Mouse (Mus musculus) adrenal gland, postnatal 36 days (tissue): ENCODE measurements at regions not wholly inside any gene's neighbourhood (a gene's known extent, or its start where the extent isn't known, plus 50 kb on each side); places are given as distances from the start of the nearest gene placed in this dataset.

ENCODE experiments used
- DNase-seq, 2 experiments: peaks; one replicate each; pipeline ENCODE4 v3.0.0; 2021; ENCODE audit warnings: mixed read lengths in 1 of 2

DNA sequence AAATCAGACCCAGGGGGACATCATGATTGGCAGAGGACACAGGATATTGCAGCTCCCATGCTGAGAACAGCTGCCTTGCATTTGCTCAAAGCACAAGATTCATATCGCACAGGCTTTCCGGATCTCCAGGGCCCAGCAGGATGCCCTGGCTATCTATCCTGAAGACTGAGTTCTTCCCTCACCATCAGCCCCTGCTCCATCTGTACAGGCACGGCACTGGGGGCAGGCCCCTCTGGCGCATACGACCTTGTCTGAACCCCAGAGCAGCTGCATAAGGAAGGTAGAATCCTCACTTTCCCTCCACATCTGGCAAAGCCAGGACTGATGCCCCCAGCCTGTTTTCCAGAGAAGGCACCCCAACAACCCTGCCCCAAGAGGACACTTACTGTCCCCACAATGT, 266.8 kb downstream of the Tns1 start:
- DNase-seq, result no peak

DNA sequence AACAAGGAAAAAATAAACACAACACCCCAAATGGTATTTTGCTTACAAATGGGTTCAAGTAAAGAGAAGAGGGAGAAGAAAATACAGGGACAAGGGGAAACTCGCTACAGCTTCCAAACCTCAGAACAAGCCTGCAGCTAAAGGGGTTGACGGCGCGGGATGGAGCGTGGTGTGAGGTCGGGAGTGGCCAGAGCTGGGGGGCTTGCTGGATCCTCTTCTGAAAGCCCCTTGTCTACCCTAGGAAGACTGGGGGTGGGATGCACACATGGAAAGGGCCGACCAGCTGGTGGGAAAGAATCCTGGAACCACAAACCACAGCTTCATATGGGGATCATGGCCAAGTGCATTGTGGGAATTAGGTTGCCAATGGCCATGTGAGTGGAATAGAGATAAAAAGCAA, 267.4 kb downstream of the Tns1 start:
- no peak for DNase-seq

DNA sequence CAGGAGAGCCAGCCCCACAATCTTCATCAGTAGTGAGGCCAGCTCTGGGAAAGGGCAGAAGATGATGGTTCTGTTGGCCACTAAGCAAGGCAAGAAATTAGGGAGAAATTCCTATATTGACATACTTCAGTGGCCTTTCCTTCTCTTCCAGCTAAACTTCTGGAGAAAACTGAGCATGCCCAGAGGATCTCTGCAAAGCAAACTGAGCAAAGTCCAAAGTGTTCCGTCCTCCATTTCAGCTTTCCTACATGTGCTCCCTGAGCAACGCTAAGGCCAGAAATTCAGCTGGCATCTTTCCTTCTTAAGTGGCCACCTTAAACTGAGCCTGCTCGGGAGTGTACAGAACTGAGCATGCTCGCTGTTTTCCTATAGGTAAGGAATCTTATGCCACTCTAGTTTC, 268.9 kb downstream of the Tns1 start:
- no peak for DNase-seq

DNA sequence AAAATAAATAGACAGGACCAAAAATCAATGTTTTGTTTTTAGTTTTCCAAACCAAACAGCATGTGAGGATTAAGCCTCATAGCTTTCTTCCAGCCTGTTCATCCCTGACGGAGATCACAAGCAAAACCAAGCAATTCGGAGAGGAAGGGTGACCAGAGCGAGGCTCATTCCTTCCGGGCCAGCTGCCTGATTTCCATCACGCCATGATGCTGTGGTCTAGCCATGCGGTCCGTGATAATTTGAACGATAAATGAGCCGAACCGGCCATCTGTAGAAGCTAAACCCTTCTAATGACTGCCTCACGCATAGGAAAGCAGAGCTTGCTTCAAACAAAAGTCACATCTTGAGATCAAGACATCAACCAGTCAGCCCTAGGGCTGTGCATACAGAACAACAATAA, 270.4 kb downstream of the Tns1 start:
- no peak for DNase-seq

DNA sequence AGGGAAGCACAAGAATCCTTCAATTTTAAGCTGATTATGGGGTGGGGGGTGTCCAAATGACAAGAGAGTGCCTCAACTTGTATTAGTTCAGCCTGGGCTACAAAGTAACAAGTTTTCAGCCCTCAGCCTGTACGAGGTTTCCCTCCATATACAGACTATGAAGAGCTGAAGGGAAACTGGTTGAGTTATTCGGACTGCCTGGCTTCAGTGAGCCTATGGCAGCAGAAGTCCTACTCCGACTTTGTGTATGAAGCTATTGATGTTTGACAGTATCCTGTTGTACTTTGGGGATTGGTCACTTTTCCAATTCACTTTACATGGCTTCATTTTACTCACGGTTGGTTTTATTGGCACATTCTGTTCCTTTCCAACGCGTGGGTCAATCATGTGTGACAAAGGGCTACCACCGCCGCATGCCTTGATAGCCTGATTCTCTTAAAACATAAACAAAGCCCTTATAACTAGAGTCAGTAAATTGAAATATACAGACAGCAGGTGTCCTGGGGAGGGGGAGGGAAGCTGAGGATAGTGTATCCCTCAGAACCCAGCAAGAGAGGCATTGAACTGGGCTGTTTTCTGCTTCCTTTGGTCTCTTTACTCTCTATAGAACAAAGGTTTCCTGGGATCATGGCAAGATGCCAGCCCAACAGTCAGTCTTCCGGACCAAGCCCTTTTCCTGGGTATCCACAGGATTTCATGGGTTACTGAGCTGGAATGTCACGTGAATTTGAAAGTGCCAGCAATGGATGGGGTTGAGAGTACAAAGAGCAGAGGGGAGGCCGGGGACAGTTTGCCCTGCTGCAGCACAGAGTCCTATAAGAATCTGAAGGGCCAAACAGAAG, 273.9 kb downstream of the Tns1 start:
- peak in 1 of 2 experiments; percentile 14 for DNase-seq

DNA sequence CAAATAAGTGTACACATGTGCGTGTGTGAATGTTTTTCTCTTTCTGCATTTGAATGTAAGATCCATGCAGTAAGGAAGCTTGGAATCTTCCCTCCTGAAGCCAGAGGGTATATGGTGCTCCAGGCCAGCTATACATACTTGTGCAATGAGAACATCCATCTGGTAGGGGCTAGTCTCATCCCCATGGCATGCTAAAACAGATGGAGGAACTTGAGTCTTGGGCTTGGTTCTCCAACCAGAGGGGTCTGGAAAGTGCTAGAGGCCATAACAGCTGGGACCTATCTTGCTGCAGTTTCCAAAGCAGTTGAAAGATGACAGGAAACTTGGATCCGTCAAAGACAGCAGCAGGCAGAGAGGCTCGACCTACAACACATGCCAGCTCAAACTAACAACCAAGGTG, 275.9 kb downstream of the Tns1 start:
- DNase-seq, result no peak

DNA sequence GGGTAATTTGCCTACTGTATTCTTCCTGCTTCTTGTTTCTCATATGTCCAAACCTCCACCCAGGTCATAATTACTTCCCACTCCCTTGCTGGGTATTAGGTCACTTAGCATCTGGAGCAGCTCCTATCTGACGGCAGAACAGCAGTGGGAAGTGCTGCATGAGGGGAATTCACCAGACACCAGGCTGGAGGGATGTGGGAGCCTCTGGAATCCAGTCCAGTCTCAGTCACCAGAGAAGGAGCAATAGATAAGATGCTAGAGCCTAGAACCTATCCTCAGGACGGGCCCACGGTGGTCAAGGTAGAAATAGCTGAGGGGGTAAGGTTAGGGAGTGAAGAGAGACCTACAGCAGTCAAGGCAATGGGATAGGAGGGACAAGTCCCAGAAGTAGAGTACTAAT, 277.1 kb downstream of the Tns1 start:
- no peak for DNase-seq

DNA sequence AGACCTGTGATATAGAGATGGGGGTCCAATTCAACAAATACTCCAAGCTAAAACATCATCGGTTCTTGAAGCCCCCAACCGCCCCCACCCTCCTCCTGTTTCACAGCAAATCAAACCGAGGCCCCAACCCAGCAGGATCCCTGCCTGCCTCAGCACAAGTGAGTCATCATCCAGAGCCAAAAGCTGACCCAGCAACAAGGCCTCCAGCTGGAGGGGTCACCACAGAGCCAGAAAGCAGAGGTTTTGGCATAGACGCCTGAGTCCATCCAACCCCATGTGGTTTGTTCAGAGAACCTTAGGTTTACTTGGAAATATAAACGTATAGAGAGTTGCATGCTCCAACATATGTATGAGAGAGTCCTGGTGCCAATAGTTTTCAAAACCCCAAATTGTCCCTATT, 279.1 kb downstream of the Tns1 start:
- peak in 1 of 2 experiments; percentile 10 for DNase-seq

DNA sequence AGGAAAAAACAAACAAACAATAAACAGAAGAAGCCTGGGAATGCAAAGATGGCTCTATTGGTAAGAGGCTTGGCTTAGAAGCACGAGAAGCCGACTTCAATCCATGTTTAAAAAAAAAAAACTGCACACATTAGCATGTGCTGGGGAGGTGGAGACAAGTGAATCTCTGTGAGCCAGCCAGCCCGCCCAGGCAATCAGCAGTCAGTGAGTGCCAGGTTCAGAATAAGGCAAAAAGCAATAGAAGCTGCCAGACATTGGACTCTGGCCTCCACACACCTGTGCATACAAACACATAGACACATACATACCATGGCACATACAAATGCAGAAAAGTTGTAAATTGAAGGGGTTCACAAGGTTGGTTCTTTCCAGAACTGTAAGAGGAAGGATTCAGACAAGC, 279.7 kb downstream of the Tns1 start:
- DNase-seq, result no peak

DNA sequence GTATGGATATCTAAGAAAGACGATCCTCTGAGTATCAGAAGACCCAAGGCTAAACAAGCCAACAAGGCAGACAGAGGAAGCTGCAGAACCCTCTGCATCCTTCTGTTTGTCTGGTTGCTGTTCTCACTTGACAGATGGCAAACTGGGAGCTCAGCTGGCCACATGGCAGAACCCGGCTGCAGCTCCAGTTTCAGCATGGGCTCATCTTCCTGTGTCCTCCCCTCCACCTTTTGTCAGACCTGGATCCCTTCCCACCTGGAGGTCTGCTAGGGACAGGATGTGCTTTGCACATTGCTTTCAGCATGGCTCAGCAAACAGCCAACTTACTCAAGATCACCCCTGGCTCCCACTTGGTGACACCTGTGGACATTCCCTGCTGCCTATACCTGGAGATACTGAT, 284.9 kb downstream of the Tns1 start:
- DNase-seq, result no peak

DNA sequence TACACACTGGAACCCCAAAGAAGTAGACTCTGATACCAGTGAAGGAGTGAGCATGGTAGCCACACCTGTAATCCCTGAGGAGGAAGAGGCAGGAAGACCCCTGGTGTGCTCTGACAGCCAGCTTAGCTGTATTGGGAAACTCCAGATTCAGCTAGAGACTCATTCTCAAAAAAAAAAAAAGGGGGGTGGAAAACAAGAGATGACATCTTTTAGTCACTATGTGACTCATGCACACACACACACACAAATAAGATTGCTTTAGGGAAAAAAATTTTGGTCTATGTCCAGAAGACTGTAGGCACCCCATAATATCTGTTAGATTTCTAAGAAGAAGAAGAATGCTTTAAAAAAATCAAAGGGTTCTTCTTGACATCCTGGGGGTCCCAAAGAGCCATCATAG, 287.6 kb downstream of the Tns1 start:
- no peak for DNase-seq

DNA sequence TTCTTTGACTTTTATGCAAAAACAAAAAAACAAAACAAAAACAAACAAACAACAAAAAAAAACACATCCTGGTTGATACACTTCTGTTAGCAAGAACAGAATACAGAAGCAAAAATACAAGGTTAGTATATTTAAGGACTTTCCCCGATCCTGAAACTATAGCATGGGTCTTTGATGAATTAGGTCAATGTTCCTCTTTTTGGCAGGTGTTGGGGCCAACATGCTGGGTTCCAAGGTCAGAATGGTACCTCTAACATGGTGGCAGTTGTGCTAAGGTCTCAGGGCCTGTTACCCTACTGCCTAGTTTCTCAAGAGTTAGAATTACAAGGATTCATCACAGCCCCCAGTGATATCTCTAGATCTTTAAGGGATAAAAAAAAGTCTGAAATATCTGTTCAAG, 289.7 kb downstream of the Tns1 start:
- DNase-seq, result no peak

DNA sequence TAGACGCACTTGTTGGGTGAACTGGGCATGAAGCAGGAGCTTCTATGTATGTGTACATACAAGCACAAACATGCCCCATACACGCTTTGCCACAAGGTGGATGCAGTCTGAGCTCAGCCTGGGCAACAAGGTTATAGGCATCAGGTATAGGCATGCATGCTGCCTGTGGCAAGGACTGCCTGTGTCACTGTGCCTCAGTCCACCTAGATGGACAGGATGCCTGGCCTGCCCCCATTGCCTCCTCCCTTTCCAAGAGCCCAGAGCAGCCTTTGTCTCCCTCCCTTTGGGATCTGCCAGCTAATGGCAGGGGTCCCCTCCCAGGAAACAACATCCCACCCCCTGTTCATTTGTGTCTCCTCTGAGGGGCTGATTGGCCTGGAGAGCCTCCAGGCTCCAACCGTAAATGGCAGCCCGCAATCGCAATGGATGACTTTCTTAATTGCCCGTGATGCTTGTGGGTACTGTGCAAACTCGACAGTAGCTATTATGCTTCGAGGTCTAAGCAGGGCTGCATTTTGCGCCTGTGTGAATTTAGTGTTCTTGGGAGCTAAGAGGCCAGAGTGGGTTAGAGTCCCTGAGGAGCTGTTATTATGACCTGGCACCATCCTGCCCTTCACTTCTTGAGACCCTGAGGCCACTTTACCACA, 293.6 kb downstream of the Tns1 start:
- no peak for DNase-seq

DNA sequence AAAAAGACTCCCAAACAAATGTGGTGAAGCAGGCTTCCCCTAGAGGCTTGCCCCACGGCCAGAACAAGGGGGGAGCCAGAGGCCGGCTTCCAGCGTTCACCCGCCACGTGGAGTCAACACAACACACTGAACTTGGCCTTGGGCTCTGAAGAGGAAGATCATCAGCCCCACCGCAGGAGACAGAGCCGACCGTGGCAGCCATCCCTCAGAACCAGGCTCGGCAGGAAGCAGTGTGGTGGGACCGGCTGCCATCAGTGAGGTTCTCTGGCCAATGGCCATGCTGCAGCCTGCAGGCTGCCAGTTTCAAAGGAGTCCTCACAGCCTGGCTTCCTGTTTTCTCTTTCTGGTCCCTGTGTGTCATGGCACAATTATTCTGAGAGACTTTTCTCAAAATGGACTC, 295.3 kb downstream of the Tns1 start:
- peak in 1 of 2 experiments; percentile 21 for DNase-seq

DNA sequence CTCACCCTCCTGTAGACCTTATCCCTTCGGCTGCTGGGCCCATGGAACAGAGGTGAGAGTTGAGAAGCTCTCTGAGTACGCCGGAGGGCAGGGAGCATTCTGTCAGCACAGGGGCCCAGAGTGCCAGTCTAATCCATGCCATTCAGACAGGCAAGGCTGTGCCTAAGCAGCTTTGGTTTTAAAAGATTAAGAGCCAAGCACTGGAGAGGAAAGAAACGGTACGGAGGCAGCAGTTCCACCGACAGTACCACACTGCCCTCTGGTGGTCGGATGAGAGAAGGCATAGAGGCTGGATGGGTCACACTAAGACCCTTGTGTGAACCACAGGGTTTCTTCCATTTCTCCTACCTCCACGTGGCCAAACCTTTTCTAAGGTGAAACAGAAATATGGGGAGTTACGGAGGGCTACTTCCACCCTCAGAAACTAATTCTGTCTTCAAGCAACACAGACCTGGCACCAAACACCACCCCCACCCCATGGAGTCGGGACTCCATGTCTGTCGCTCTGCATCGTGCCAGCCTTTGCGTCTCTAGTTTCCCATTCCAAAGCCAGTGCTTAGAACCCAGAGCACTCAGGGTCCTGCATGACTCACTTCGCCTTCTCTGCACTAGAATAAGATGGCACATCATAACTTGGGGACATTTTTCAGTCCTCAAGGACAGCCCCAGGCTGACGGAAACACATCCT, 297.9 kb downstream of the Tns1 start:
- peak; percentile 87 to 90 for DNase-seq

DNA sequence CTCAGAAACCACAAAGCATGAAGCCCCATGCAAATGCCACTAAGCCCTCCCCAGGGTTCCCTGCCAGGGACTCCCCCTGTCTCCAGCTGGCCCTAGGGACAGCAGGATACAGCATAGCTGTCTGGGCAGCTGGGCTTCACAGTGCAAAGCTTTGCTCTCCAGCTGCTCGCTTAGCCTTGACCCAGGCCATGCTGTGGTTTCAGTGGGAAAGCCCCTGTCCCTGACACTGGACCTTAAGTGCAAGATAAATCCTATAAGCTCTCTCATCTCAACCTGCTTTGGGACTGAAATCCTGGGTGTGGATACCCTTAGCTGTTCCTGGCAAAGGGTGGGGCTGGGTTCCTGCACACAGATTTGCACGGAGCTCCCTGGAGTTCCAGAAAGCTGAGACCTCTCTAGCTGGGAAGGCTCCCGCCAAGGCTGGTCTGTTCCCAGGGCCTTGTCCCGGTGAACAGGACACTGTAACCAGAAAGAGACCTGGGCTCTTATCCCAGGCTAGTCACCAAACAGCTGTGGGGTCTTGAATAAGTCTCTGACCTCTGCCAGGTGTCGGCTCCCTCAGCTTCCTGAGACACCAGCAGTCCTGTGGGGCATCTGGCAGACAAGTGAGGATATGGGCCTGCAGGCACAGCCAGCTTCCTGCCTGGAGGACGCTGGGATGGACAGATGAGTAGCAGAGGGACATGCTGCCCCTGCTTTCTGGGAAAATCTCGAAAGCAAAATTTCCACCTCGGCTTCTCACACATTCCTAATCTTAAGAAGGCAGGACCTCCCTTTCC, 299.7 kb downstream of the Tns1 start:
- peak; percentile 60 to 65 for DNase-seq

DNA sequence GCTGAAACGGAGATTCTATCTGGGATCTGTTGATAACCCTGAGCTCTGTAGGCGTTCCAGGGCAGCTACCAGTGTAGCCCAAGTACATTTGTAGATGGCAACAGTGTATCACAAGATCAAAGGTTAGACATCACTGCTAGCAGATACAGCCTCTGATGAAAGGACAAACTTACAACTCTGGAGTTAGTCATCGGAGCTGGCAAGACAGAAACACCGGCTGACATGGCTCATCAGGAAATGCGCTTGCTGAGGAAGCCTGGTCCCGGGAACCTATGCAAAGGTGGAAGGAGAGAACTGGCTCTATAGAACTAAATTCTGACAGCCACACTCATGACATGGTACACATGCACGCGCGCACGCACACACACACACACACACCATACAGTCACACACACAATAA, 300.5 kb downstream of the Tns1 start:
- DNase-seq, result peak; percentile 29 to 43

DNA sequence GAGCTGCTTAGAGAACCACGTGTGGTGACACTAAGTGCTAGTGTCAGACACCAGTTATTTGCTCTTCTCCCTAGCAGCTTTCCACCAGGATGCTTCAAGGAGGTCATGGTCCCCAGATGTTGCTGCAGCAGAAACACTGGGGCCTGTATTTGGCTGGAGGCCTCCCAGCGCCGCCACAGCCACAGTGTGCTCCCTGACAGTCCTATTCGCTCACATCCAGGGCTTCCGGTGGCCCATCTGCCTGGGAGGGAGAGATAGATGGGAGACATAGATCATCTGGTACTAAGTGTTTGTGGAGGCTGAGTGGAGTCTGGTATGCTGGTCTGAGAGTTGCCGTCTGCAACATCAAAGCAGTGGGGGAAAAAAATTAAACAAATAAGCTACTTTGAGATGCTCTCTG, 301.6 kb downstream of the Tns1 start:
- DNase-seq, result no peak

DNA sequence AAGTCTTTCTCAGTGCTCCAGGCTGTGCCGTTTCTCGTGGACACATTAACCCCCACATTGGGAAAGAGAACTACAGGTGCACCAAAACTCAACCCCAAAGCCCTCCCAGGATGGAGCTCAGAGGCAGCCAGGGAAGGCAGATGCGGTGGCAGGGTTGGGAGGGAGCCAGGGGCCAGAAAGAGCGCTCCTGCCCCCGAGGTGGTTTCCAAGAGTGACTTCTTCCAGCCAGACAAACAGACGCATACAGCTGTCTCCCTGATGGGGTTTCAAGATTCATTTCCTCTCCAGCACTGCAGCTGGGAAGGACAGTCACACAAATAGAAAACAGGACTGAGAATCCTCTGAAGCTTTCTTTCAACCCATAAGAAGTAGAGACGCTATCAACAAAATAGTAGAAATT, 303.5 kb downstream of the Tns1 start:
- no peak for DNase-seq

DNA sequence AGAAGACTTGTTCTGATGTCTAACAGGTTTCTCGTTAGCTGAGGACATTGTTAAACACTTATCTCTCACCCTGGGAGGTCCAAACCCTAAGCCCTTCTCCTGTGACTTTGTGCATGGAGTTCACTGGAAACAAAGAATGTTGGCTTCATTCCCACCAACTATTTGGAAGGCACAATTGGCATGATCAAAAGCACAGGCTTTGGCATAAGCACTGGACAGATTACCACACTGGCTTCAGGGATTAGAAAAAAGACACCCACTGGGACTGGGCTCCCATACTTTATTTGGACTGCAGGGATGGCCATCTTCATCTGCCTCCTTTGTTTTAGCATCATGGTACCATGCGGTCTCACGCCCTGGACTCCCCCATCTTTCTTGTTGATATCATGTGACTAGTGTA, 317.0 kb downstream of the Tns1 start:
- no peak for DNase-seq

DNA sequence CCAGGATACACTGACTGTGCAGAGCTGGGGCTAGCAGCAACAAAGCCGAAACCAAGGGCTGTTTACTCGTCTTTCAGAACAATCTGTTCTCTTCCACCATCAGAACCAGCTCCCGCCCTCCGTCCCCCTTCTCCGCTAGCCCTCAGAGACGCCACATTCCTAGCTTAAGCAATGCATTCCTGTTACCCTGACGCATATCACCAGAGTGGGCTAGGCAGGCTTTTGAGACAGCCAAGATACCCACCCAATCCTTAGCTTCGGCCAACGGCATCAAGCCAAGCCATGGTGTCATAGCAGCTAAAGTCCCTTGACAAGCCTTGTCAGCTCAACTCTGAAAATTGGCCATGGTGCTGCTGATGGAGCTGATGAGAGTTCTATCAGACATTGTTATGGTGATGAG, 319.1 kb downstream of the Tns1 start:
- no peak for DNase-seq

DNA sequence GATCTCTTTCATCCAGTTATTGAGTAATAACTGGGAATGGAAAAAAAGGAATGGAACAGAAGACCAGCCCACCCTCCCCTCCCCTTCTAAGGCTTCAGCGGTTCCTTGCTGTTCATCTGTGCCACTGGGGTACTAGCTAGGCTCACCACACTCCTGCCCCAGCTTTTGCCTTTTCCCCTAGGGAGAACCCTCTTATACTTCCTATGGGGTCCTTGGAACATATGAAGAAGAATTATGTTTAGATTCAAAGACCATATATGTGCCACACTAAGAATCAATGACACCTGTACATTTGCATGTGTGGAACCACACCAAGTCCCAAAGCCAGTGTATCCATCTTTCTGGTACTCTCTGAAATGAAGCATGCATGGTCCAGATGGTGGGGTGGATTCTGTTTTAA, 324.3 kb downstream of the Tns1 start:
- no peak for DNase-seq

DNA sequence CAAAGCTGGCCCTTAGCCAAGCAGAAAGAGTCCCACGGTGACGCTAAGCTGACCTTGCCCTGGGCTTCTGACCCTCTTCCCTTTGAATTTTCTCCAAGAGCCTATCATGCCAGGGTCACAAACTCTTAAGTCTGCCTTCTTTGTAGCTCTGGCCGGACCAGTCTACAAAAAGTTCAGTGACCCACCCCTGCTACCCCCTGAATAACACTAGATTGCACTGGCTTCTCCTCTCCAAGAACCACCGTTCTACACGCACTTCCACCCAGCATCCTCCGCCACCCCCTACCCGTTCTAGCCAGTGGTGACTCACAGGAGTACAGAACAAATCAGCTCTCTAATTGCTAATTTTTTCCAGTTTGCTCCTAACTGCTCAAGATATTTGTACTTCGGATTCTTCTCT, 325.0 kb downstream of the Tns1 start:
- peak; percentile 15 to 42 for DNase-seq
